Comparison of ENCODE assay signal across 24 mouse cellular contexts in genomic region chr13:56607846-56608245, GRCm38 (mm10). TPM values are rescaled to one million over a fixed set of nuclear protein-coding genes. Genes with fewer than 3 reads are reported as not detected.
A peak's percentile ranks its signal among the peaks of the same experiment; 100 is the strongest.
DNase-seq lines count a peak whose midpoint lies in the region; ATAC-seq and TF ChIP-seq lines count a peak whose summit lies in the region.
"Had no signal": no experiment of that assay in that cellular context is flagged by ENCODE, and none has a peak within 500 bp of the region (broad histone marks: within the 10 kb centered on the region; RNA-seq: fewer than 3 reads in every experiment).

No protein-coding gene starts in this region.

- DNase-seq in kidney, postnatal 36 days: no peak
- no peak for DNase-seq in Patski (ENCODE audit: low read depth, low spot score)
- DNase-seq in thymus, adult 18-20 months: no peak
- DNase-seq: adrenal gland, postnatal 10 days; cerebellum, adult 8-10 months; forebrain, postnatal 0 days; heart, postnatal 36 days; kidney, postnatal 14 days; left cerebral cortex, postnatal 4 days; right cerebral cortex, postnatal 25 days had no signal

- H3K4me3 ChIP-seq in kidney, embryonic 14.5 days (ENCODE audit: low read length): no peak overlapping the region
- H3K4me3 ChIP-seq in intestine, embryonic 15.5 days (replicated peaks): no peak overlapping the region
- no peak overlapping the region for H3K4me3 ChIP-seq in stomach, embryonic 14.5 days (ENCODE audit: low read depth, low read length)
- H3K4me3 ChIP-seq: erythroblast, embryonic 14.5 days; midbrain, embryonic 15.5 days had no signal

- 68% methylated on average over 4 of the region's 4 CpGs for WGBS in kidney, embryonic 14.5 days
- 62% methylated on average over 4 of the region's 4 CpGs for WGBS in intestine, embryonic 15.5 days
- 68% methylated on average over 4 of the region's 4 CpGs for WGBS in stomach, embryonic 14.5 days

- no peak for ATAC-seq in kidney, embryonic 14.5 days (ENCODE audit: low FRiP score, low TSS enrichment)
- ATAC-seq in Patski: peak; percentile 32
- ATAC-seq in intestine, embryonic 15.5 days: no peak
- no peak for ATAC-seq in stomach, embryonic 14.5 days (ENCODE audit: insufficient number of reproducible peaks, insufficient read depth, low FRiP score, low read depth)
- no peak for ATAC-seq in monocyte, adult 5-6 weeks (replicated peaks; ENCODE audit: insufficient number of reproducible peaks, low FRiP score, low TSS enrichment, poor library complexity, severe bottlenecking)
- ATAC-seq in megakaryocyte-erythroid progenitor cell, adult 5-6 weeks (replicated peaks; ENCODE audit: low FRiP score, low TSS enrichment, poor library complexity, severe bottlenecking): no peak
- ATAC-seq: forebrain, postnatal 0 days; midbrain, embryonic 15.5 days had no signal

- H3K27ac ChIP-seq in kidney, embryonic 14.5 days (ENCODE audit: low read depth, low read length): peak overlapping the region; percentile 57; the same call in 1 of the 2 replicates
- H3K27ac ChIP-seq in intestine, embryonic 15.5 days: peak overlapping the region; percentile 72
- peak overlapping the region; percentile 84; the same call in 1 of the 2 replicates for H3K27ac ChIP-seq in stomach, embryonic 14.5 days (ENCODE audit: low read length)
- H3K27ac ChIP-seq: midbrain, embryonic 15.5 days had no signal

- no peaks in the 10 kb centered on the region for H3K36me3 ChIP-seq in kidney, embryonic 14.5 days (ENCODE audit: control insufficient read depth, insufficient read depth, low read length)
- no peaks in the 10 kb centered on the region for H3K36me3 ChIP-seq in intestine, embryonic 15.5 days
- no peaks in the 10 kb centered on the region for H3K36me3 ChIP-seq in stomach, embryonic 14.5 days (ENCODE audit: control insufficient read depth, insufficient read depth, low read length)
- H3K36me3 ChIP-seq: midbrain, embryonic 15.5 days had no signal

- no peak for TF ChIP-seq CTCF in Patski (IDR thresholded peaks at IDR 0.05)

- H3K9ac ChIP-seq in kidney, embryonic 14.5 days (ENCODE audit: low read depth, low read length): no peak overlapping the region
- no peak overlapping the region for H3K9ac ChIP-seq in intestine, embryonic 15.5 days
- H3K9ac ChIP-seq in stomach, embryonic 14.5 days (replicated peaks; ENCODE audit: low read depth, low read length): no peak overlapping the region
- H3K9ac ChIP-seq: forebrain, postnatal 0 days; midbrain, embryonic 15.5 days had no signal

- POLR2A ChIA-PET in Patski (lab: Charles Lee): no interaction called here

- H3K9me3 ChIP-seq in kidney, embryonic 14.5 days (ENCODE audit: control insufficient read depth, low read length): no peaks in the 10 kb centered on the region
- no peaks in the 10 kb centered on the region for H3K9me3 ChIP-seq in intestine, embryonic 15.5 days
- H3K9me3 ChIP-seq in stomach, embryonic 14.5 days (ENCODE audit: control insufficient read depth, low read depth, low read length): no peaks in the 10 kb centered on the region
- H3K9me3 ChIP-seq: midbrain, embryonic 15.5 days had no signal

- no peaks in the 10 kb centered on the region for H3K27me3 ChIP-seq in kidney, embryonic 14.5 days (ENCODE audit: control insufficient read depth, insufficient read depth, low read length)
- no peaks in the 10 kb centered on the region for H3K27me3 ChIP-seq in Patski
- 0 out of 2 replicates have a peak, but pooled peaks cover 4% of the 10 kb centered on the region for H3K27me3 ChIP-seq in intestine, embryonic 15.5 days (replicated peaks)
- H3K27me3 ChIP-seq in stomach, embryonic 14.5 days (ENCODE audit: control insufficient read depth, insufficient read depth, low read length): no peaks in the 10 kb centered on the region

- H3K4me2 ChIP-seq in kidney, embryonic 14.5 days (replicated peaks; ENCODE audit: low read depth, low read length): no peak overlapping the region
- H3K4me2 ChIP-seq in intestine, embryonic 15.5 days (replicated peaks): no peak overlapping the region
- no peak overlapping the region for H3K4me2 ChIP-seq in stomach, embryonic 14.5 days (replicated peaks; ENCODE audit: low read depth, low read length)
- H3K4me2 ChIP-seq: midbrain, embryonic 15.5 days had no signal

- in situ Hi-C loops in Patski (cut with MboI; ENCODE audit: low pct_unique_long_range_greater_than_20kb): no loop called here

- CTCF ChIA-PET in Patski (lab: Charles Lee): interaction anchor here (1.1 to 1.3 kb wide), 2 partner anchors 33 to 51 kb away, joined by 3 read pairs; no protein-coding TSS in a partner anchor

- H3K4me1 ChIP-seq in kidney, embryonic 14.5 days (ENCODE audit: control insufficient read depth, insufficient read depth, low read length): peaks cover 49% of the 10 kb centered on the region
- H3K4me1 ChIP-seq in intestine, embryonic 15.5 days (replicated peaks): peaks cover 60% of the 10 kb centered on the region
- H3K4me1 ChIP-seq in stomach, embryonic 14.5 days (ENCODE audit: control insufficient read depth, insufficient read depth, low read length): peaks cover 42% of the 10 kb centered on the region

RNA-seq across cellular contexts. Expression of gene Tgfbi, which starts 1.5 kb away (rescaled TPM):
- polyA plus RNA-seq in kidney, embryonic 14.5 days (2014; fragmentation: Nextera tagmentation; extraction: Ambion mirVana): 76.2 and 105 TPM in 2 replicates
- polyA plus RNA-seq in Patski (2021): 0.04 TPM
- polyA plus RNA-seq in intestine, embryonic 15.5 days (2015; fragmentation: Nextera tagmentation; extraction: Ambion mirVana): 120 and 123 TPM in 2 replicates
- polyA plus RNA-seq in stomach, embryonic 14.5 days (2014; fragmentation: Nextera tagmentation; extraction: Ambion mirVana): 123 and 134 TPM in 2 replicates
- total RNA-seq in monocyte, adult 5-6 weeks (2017): 73.8 to 154 TPM (median 152 TPM) in 3 replicates
- total RNA-seq in megakaryocyte-erythroid progenitor cell, adult 5-6 weeks (2014; fragmentation: Nextera tagmentation): 0.28 TPM in 1 of 2 replicates, not detected in the other
- total RNA-seq in megakaryocyte-erythroid progenitor cell, adult 5-6 weeks (2017): 0.72 and 1.5 TPM in 2 replicates

RNA-seq across cellular contexts. Expression of gene Lect2, which starts 59.5 kb away (rescaled TPM):
- polyA plus RNA-seq in kidney, embryonic 14.5 days (2014; fragmentation: Nextera tagmentation; extraction: Ambion mirVana): 0.96 and 1.6 TPM in 2 replicates
- polyA plus RNA-seq in Patski (2021): not detected
- 12.4 and 13.2 TPM in 2 replicates for polyA plus RNA-seq in intestine, embryonic 15.5 days (2015; fragmentation: Nextera tagmentation; extraction: Ambion mirVana)
- polyA plus RNA-seq in stomach, embryonic 14.5 days (2014; fragmentation: Nextera tagmentation; extraction: Ambion mirVana): not detected in 2 replicates
- total RNA-seq in monocyte, adult 5-6 weeks (2017): not detected in 3 replicates
- not detected in 2 replicates for total RNA-seq in megakaryocyte-erythroid progenitor cell, adult 5-6 weeks (2014; fragmentation: Nextera tagmentation)
- total RNA-seq in megakaryocyte-erythroid progenitor cell, adult 5-6 weeks (2017): not detected in 2 replicates
- total RNA-seq: ES-E14; forebrain, postnatal 0 days; gastrocnemius, adult 8-10 months; heart, postnatal 36 days; layer of hippocampus, postnatal 14 days; left cerebral cortex, postnatal 4 days; megakaryocyte progenitor cell, adult 5-6 weeks had no signal
- polyA plus RNA-seq: cortical plate, adult 2 months; forebrain, postnatal 0 days; midbrain, embryonic 15.5 days; neural tube, embryonic 11.5 days; urinary bladder, adult 2 months had no signal

Comparison
In these comparisons a context has a peak if more than half of its experiments do, and no peak if none do; other contexts are left out.
1. RNA of gene Tgfbi, which starts 1.5 kb away (polyA plus RNA-seq): 120 to 123 TPM in intestine, embryonic 15.5 days, 123 to 134 TPM in stomach, embryonic 14.5 days and 76.2 to 105 TPM in kidney, embryonic 14.5 days; 0.04 TPM in Patski (single experiment); every median in the first group is over 10 times any median in the second.
2. Peak in every context shown above with its lines, with median percentiles within 50 percentile points of each other: H3K27ac ChIP-seq.